Mouse (Mus musculus) embryo, embryonic 9.5 days (tissue): Measurements from ENCODE around the gene Dync2li1.

Source experiments
- DNase-seq: peaks from one replicate; pipeline ENCODE4 v3.0.0-alpha.2; 2017; ENCODE audit errors: extremely low spot score

Gene Dync2li1

DNA sequence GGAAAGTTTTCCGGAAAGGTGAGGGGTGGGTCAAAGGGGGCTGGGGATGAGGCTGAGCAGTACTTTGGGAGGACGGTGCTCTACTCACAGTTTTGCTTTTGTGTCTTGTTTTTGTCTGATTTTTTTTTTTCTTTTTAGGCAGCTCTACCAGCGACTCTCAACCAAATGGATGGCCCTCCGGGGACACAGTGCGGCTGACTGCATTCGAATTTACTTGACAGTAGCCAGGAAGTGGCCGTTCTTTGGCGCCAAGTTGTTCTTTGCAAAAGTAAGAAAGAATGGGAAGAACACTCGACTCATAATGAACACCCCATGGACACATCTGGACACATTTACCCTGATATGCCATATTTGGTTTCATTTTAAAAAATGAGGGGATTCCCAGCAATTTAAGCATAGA is 14.8 kb upstream of the Dync2li1 start:
- DNase-seq = no peak

DNA sequence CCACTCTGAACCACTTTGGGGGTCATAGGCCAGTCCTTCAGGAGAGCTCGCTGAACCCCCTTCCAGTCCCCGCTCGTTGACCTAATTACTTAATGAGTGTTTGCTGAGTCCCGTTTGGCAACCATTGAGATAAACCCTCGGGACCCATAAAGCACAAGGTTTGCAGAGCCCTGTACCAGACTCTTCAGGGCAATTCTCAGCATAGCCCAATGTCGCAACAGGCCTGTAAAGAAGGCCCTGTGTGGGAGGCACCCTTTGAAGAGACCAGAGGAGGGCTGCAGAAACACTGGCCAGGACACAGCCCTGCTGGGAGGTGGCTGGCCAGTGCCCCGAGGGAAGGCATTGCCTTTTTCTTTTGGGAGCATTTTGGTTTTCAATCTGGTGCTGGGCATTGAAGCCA is 14.3 kb upstream of the Dync2li1 start:
- DNase-seq = no peak

DNA sequence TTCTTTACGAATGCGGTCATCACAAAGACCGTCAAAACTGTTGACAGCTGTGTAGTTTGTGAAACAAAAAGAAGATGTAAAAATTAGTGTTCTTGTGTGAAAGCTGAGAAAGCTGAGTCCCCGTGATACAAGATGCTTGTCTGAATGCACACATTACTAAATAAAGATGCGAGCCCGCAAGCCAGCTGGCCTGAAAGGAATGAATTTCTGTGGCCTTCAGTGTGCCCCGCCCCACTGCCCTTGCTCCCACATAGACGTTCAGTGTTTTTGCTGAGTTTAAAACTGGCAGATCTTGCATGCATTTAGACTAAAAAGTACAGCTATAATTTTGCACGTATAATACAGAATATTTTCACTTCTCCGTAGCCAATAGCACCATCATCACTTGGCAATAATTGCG is 10.5 kb upstream of the Dync2li1 start:
- DNase-seq = no peak

DNA sequence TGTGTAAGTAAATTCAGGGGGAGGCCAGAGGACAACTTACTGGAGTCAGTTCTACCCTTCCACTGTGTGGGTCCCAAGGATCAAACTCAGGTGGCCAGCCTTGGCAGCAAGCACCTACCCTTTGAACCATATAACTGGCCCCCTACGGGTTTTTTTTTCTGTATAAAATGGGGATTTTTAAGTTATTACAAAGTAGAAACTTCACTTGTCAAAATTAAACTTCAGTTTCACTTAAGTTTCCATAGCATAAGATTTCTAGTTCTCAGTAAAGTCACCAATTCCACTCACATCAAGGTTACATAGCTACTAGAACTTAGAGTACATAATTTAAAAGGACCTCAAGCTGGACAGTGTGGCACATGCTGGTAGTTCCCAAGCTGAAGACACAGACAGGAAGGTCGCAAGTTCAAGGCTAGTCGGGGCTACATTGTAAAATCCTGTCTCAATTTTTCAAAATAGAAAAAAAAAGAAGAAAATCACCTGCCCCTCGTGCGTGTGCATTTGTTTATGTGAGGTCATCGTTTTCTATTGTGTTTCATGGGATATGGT is 9.7 kb upstream of the Dync2li1 start:
- DNase-seq = no peak

DNA sequence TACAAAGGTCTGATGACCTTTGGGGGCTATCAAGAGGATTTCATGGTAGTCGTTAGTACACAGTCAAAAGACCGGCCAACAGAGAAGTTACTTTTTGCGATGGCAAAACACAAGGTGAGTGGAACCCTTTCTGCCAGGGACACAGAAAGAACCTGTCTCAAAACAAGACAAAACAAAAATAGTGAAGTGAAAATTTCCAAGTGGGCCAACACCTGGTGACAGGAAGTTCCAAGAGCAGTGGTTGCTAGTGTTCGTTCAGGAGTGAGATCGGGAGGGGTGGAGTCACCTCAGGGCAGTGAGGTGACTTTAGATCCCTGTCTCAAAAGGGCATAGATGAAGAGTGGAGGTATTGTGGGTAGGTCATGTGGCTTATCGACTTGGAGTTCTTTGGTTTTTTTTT is 8.3 kb upstream of the Dync2li1 start:
- no peak for DNase-seq

DNA sequence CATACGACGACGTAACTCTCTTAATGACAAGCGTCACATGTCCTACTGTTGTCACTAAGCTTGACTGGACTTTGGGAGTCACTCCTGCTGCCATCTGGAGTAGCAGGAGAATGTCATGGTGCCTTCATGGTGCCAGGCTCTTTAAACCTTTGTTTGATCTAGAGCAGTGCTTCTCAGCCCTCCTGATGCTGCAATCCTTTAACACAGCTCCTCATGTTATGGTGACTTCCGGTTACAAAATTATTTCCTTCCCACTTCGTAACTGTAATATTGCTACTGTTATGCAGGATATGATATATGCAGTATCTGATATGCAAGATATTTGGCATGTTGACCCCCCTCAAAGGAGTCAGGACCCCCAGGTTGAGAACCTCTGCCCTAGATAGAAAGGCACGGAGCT is 7.2 kb upstream of the Dync2li1 start:
- no peak for DNase-seq

DNA sequence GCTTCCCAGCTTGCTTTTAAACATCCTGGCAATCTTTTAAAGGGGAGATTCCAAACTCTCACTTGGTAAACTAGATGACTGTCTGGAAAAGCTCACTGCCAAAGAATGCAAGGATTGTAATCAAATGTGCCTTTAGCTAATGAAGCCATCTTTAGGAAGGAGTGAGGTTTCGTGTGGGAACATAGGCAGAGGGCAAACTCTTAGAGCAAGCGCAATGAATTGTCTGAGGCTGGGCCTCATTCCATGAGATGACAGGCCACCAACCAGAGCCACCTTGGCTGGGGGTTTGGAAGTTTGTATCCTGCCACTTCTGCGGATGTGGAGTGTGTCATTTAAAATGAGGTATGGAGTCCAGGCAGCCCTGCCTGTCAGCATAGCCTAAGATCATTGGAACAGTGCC is 6.2 kb upstream of the Dync2li1 start:
- no peak for DNase-seq

DNA sequence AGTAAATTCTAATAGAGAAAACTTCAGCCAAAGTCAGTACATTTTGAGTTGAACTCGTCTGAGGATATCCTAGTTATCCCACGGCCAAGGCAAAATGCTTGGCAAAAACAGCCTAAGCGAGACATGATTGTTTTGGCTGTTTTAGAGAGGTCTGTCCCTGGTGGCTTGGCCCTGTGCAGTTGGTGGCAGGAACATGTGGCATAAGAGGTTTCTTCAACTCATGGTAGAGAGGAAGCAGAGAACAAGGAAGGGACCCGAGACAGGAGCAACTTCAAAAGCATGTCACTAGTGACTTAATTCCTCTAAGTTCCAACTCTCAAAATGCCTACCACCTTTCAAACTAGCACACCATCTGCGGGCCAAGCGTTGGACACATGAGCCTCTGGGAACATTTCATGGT is 5.7 kb upstream of the Dync2li1 start:
- no peak for DNase-seq

DNA sequence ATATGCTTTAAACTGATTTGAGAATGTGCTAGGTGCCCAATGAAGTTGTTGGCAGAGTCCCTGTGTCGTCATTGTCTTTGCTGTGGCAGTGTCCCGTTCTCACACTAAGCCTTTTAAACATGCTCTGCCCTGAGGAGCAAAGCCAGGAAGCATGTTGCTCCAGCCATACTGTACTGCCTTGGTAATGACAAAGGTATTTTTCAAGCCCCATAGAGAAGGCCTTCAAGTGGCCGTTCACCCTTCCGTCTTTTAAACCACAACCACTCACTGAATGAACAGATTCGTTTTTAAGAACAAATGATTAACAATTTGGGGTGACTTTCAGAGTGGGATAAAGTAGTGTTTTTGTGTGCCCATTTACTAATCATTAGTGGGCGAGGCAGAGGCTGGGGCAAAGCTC is 5.1 kb upstream of the Dync2li1 start:
- no peak for DNase-seq

DNA sequence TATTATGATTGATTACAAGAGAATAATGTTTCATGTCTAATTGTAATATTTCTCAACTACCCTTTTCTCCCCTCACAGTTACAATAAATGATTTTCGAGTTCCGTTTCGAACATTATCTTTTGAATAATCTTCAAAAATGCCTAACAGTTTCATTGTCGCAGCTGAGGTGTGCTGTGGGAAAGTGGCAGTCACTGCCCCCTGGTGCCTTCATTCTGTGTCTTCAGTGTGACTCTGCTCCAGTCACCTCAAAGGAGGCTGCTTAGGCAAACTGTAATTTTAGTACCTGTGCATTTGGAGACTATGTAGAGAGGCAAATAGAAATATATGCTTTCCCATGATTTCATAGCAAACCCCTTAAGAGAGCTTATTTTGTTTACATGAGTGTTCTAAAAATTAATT is 4.3 kb upstream of the Dync2li1 start:
- no peak for DNase-seq

DNA sequence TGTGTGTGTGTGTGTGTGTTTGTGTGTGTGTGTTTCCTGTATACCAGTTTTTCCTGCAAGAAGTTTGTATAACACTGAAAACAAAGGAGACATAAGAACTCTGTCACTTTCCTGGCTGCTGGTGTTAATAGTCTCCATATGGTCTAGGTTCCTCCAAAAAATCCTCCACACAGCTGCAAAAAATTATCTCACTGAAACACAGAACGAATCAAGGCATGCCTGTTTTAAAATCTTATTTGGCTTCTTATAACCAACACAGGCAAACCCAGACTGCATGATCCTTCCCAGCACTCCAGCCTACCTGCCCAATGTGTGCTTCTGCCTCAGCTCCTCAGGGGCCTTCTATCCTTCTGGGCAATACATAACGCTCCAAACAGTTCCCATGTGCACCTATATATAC is 3.4 kb upstream of the Dync2li1 start:
- no peak for DNase-seq

DNA sequence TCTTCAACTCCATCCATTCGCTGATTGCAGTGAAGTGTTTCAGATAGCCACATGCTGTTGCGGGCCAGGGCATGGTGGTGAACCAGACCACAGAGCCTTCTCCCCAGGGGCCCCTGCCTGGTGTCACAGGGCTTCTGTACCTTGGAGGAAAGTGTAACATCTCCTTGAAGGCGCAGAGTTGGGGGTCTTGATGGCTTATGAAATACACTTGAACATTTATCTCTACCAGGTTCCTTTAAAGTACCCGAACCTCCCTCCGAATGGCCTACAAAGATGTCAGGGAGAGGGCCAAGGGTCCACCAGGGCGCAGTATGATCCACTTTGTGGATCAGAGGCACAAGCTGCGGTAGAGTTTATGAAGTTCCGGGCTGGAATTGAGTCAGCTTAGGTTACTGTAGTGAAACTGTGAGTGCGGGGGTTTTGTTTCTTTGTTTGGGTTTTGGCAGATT is 585 bp downstream of the Dync2li1 start:
- DNase-seq = peak; percentile 52

DNA sequence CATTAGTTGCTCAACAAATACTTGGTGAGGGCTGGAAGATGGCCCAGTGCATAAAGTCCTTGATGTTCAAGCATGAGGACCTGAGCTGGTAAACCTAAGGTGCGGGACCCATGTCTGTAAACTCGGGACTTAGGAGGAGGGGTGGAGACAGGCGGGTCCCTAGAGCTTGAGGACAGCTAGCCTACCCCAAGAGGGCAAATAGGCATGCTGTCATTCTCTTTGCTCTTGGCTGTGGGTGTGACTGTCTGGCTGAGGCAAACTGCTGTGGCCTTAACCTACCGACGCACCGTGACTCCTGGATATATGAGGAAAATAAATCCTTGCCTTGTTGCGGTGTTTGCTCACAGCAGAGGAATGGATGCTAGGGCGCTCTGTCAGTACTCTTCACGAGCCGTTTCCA is 1.4 kb downstream of the Dync2li1 start:
- DNase-seq = no peak

DNA sequence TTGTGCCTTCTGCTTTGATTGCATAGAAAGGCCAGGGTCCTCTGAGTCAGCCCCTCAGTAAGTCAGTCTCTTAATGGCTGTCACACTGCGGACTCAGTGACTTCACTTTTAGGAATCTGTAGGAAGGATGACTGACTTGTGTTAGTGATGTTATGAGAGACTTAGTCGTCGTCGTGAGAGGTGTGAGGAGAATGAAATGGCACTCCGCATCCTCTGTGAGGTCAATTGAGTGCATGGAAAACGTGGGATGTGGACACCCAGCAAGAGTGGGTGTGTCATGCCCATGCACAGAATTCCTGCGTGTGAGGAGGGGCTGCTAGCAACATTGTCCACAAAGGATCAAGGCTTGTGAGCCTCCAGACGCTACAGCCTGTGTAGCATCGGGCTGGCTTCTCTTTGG is 2.3 kb downstream of the Dync2li1 start:
- DNase-seq = no peak

DNA sequence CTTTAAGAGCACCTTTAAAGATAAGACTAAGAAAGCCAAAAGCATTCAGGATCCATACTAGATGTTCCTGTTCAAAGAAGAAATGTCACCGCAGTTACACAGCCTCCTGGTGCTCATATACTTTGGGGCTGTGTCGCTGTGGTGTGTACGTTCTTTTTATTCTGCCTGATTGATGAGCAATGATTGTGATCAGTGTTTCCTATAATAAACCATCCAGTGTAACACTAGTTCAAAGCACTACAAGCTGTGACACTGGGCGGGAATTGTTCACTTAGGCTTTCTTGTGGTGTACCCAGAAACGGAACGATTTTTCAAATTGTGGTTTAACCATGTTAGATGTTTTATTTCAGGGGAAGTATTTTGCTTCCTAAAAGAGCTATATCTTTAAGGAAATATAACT is 5.5 kb downstream of the Dync2li1 start:
- DNase-seq = no peak

DNA sequence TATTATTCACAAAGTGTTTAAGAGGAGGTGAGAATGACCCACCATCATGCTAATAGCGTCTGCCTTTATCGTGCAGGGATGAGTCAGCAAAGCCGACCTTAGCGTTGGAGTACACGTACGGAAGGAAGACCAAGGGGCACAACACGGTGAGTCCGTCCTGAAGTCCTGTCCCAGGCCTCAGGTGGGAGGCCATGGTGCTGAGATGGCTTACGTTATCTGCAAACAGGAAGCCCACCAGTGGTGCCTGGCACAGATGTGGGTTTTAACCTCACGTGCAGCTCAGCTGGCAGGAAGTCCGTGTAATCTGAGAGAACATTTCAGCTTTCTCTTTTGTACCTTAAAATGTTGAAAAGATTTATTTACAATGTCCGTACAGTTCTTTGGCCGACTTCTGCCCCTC is 7.1 kb downstream of the Dync2li1 start:
- DNase-seq = no peak

DNA sequence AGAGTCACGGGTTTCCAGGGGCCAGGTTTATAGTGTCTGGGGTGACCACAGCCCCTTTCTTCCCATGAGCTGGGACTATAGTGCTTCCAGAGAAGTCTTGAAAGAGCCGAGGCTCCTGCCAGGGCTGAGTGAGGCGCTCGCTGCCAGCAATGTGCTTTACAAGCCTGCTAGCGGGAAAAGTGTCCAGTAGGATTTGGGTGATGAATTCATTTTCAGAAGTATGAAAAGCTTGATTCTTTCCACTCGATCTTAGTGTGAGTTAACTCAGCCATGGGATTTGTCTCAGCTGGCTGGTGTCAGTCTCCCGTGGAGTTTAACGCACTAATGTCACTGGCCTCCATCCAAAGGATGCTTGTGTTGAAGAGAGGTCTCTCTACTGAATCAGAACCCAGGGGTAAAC is 10.0 kb downstream of the Dync2li1 start:
- DNase-seq = no peak

DNA sequence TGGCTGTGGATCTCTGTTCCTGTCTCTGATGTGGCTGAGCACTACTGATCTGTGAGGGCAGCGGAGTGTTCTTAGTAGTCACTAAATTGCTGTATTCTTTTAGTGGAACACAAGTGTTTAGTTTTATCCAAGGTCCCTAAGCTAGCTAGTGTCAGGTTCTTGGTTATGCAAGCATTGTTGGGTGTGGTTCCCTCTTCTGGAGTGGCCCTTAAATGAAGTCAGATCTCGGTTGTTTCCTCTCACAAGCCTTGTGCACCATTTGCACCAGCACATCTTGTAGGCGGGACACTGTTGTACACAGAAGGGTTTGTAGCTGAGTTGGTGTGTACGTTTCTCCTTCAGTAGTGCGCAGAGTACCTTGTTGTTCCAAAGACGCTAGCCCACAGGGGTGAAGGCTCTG is 11.7 kb downstream of the Dync2li1 start:
- DNase-seq = no peak

DNA sequence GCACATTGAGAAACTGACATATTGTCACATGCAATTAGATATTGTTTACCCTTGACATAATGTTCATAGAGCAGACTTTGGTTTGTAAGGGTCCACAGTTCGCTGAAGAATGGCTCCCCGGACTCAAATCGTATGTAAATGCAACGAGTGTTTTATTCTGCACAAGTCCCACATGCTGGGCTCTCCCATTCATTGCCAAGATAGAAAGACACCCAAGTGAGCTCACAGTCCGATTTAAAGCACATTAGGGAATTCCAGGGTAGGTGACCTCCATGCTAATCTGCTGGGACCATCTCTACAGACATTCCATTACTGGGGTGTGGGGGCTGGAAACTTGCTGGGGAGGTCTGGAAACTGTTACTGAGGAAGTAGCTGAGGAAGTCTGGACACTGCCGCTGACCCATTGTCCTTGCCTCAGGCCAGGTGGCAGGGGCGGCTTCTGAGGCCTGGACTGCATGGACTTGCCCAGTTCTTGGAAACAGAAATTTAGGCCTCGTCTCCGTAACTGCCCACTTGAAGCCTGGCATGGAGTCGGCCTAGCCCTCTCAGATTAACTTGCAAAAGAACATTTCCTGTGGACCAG is 13.6 kb downstream of the Dync2li1 start:
- DNase-seq = no peak

DNA sequence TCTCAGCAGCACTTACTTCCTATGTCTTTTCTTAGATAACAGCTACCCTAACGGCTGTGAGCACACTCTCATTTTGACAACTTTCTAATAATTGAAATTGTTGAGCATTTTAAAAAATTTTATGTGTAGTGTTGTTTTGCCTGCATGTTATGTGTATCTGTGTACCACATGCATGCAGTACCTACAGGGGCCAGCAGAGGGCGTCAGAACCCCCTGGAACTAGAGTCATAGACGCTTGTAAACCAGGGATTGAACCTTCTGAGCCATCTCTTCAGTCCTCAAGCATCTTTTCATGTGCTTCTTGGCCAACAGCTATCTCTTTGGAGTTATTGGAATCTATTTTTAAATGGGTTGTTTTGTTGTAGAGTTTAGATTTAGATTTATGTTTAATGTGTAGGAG is 15.6 kb downstream of the Dync2li1 start:
- DNase-seq = peak; percentile 49

DNA sequence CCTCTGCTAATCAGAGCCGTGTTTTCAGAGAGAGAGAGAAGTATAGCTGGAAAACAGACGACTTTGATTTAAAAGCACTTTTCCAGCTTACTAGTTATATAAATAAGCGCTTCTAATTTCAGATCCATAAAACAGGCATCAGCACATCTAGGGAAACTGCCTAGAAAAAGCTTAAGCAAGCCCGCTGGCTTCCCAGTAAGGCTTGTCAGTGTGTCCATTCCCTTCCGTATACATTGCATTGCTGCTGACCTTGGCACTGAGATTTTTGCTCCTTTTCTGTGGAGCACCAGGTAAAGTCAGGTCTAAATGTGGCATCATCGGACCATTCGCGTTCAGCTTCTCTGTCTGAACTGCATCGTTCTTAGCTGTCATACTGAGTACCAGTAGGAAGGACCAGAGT is 16.0 kb downstream of the Dync2li1 start:
- DNase-seq = no peak

DNA sequence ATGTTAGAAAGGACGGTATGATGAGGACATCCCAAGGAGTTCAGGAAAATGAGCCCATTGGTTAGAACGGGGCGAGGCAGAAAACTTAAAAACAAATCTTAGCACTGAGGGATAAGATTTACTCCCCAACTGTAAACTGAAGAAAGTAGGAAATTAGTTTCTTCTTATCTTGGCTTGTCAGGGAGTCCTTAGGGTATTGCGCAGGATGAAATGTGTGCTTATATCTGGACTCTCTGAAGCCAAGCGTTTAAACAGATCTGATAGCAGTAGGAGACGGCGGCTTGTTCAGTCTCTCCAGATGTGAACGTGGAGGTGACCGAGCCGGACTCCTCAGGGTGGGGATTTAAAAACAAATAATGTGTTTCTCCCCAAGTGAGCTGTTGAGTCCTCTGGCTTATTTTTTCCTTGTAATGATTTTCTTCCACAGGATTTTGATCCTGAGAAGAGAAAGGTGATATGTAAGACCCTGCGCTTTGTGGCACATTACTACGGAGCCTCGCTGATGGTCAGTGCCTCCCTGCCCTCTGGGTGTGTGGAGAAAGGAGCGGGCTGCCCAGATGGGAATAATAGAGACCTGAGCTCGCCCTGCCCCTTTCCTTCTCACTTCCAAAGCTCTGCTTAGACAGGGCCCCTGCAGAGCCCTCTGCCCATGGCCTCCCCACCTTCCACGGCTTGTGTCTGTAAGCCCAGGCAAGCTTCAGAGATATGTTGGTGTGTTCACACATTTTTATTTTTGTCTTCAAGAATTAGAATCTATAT is 18.2 kb downstream of the Dync2li1 start:
- peak; percentile 32 for DNase-seq

DNA sequence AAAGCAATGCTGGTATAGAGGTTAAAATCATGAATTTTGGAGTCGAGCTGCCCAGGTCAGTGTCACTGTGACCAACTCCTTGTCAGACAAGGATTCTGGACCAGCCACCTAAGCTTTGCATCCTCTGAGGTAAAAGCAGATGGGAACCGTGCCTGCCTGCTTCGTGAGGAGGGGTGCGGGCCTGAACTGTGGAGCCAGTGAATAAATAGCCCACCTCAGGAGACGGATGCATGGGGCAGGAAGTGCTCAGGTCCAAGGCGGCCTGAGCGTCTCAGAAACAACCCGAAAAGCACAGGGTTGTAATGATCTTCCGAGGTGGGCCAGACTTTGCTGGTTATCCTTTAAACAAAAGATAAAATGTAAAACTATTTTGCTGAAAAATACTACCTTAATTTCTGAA is 18.8 kb downstream of the Dync2li1 start:
- DNase-seq = no peak

DNA sequence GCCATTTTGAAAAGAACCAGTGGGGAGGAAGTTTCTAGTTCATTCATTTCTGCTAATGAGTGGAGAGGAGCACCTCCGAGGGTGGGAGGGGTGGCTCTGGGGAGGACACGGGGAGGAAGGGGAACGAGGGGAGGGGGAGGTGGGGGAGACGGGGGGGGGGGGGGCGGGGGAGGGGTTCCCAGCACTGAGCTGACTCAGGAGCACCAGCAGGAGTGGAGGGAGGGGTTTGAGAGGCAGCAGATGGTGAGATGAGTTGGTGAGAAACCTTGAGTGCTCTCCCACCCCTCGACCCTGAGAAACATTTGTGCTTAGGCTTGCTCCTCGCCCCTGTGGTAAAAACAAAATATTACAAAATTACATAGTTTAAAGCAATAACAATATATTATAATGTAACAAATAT is 19.6 kb downstream of the Dync2li1 start:
- DNase-seq = peak; percentile 32
